Mouse (Mus musculus) hindbrain, embryonic 12.5 days (tissue): ENCODE results near the gene Tex2. TPM values are rescaled to one million over a fixed set of nuclear protein-coding genes. Genes with fewer than 3 reads are reported as not detected.
"Not testable (repeated sequence)": the region's sequence is repeated elsewhere in the genome, so short reads cannot be mapped to it uniquely, and the experiment has no call there.

Source experiments
- ATAC-seq: fragments of 200-750 bp; cut with Nextera tagmentation; 2 replicates; pipeline ENCODE4 v1.8.0; 2017; ENCODE audit warnings: moderate TSS enrichment; ENCODE audit not compliant: low FRiP score
- H3K27ac ChIP-seq: fragments of 300-500 bp; sonication (generic); 2 replicates; pipeline ENCODE4 v1.5.1; 2016; ENCODE audit warnings: mild to moderate bottlenecking
- H3K27me3 ChIP-seq: fragments of 300-500 bp; sonication (generic); 2 replicates; pipeline ENCODE4 v1.6.1; 2016; ENCODE audit warnings: mild to moderate bottlenecking
- H3K36me3 ChIP-seq: fragments of 300-500 bp; sonication (generic); 2 replicates; pipeline ENCODE4 v1.6.1; 2016; ENCODE audit warnings: mild to moderate bottlenecking
- H3K4me1 ChIP-seq: fragments of 300-500 bp; sonication (generic); 2 replicates; pipeline ENCODE4 v1.6.1; 2016
- H3K4me2 ChIP-seq: fragments of 300-500 bp; sonication (generic); replicated peaks from 2 replicates; pipeline ENCODE4 v1.6.1; 2016; ENCODE audit warnings: mild to moderate bottlenecking
- H3K4me3 ChIP-seq: fragments of 300-500 bp; sonication (generic); 2 replicates; pipeline ENCODE4 v1.5.1; 2016; ENCODE audit warnings: mild to moderate bottlenecking
- H3K9ac ChIP-seq: fragments of 300-500 bp; sonication (generic); 2 replicates; pipeline ENCODE4 v1.6.1; 2016; ENCODE audit warnings: mild to moderate bottlenecking, moderate library complexity
- H3K9me3 ChIP-seq: fragments of 300-500 bp; sonication (generic); replicated peaks from 2 replicates; pipeline ENCODE4 v1.6.1; 2016; ENCODE audit warnings: mild to moderate bottlenecking
- WGBS: fragments of 180-500 bp; shearing (Covaris S2); methylation state at CpG from one replicate; pipeline ENCODE4 v1.1.7; 2016; 5-methylcytosine and 5-hydroxymethylcytosine counted together
- polyA plus RNA-seq: library from polyadenylated mRNA; unstranded; fragments of >200 nt; fragmentation: Nextera tagmentation; extraction: Ambion mirVana; gene quantifications from 2 replicates; pipeline ENCODE4 v1.2.1, GENCODE M21; 2016

The Tex2 gene
- 13.3 and 15.5 TPM in 2 replicates for polyA plus RNA-seq

- Histone ChIP-seq H3K36me3 (no peaks in the 10 kb centered on the region), H3K27me3 (0 out of 2 replicates have a peak, but pooled peaks cover 6% of the 10 kb centered on the region), H3K4me1 (peaks cover 12% of the 10 kb centered on the region), H3K27ac (peak within 1 kb of the TSS; percentile 80), H3K4me3 (peak within 1 kb of the TSS; percentile 96), H3K4me2 (peak within 1 kb of the TSS; percentile 87), H3K9ac (peak within 1 kb of the TSS; percentile 97), H3K9me3 (no peaks in the 10 kb centered on the region)
- WGBS = 0% methylated on average over 41 of the region's 45 CpGs
- ATAC-seq = peak; percentile 97
These were observed at the start of gene Tex2 for GRCm38 (mm10) chr11:106612961-106613637. Gene Tex2 (minus strand): TSS chr11:106613423.

- Histone ChIP-seq H3K36me3 (no peaks in the 10 kb centered on the region), H3K9me3 (no peaks in the 10 kb centered on the region), H3K4me3 (no peak overlapping the region), H3K9ac (no peak overlapping the region), H3K27me3 (no peaks in the 10 kb centered on the region), H3K4me2 (no peak overlapping the region), H3K27ac (no peak overlapping the region), H3K4me1 (peaks cover 31% of the 10 kb centered on the region)
- ATAC-seq = no peak
- WGBS = 88% methylated on average over 10 of the region's 11 CpGs
These were observed 49.6 kb upstream of the Tex2 start for GRCm38 (mm10) chr11:106662634-106663407.

- 45% methylated on average over 13 of the region's 13 CpGs for WGBS
- no peaks in the 10 kb centered on the region for H3K27me3 ChIP-seq
- no peak overlapping the region for H3K4me3 ChIP-seq
- H3K9me3 ChIP-seq = no peaks in the 10 kb centered on the region
- no peaks in the 10 kb centered on the region for H3K36me3 ChIP-seq
- H3K9ac ChIP-seq = no peak overlapping the region
- H3K4me1 ChIP-seq = peaks cover 35% of the 10 kb centered on the region
- peak overlapping the region; percentile 36 for H3K27ac ChIP-seq
- ATAC-seq = no peak
- no peak overlapping the region for H3K4me2 ChIP-seq
These were observed 47.3 kb upstream of the Tex2 start for GRCm38 (mm10) chr11:106660453-106661081.

- Histone ChIP-seq H3K36me3 (no peaks in the 10 kb centered on the region), H3K4me3 (no peak overlapping the region), H3K27ac (peak overlapping the region; percentile 70; the same call in 1 of the 2 replicates), H3K9me3 (no peaks in the 10 kb centered on the region), H3K9ac (no peak overlapping the region), H3K4me1 (peaks cover 35% of the 10 kb centered on the region), H3K27me3 (no peaks in the 10 kb centered on the region), H3K4me2 (no peak overlapping the region)
- whole genome bisulfite sequencing = 46% methylated on average over 15 of the region's 15 CpGs
- no peak for ATAC-seq
These were observed 46.5 kb upstream of the Tex2 start for GRCm38 (mm10) chr11:106659598-106660295.

GRCm38 (mm10) chr11:106658051-106658880 is 45.0 kb upstream of the Tex2 start:
- Histone ChIP-seq H3K9ac (no peak overlapping the region; the same call in 1 of the 2 replicates), H3K36me3 (no peaks in the 10 kb centered on the region), H3K27me3 (no peaks in the 10 kb centered on the region), H3K4me1 (peaks cover 35% of the 10 kb centered on the region), H3K9me3 (no peaks in the 10 kb centered on the region), H3K4me3 (no peak overlapping the region), H3K27ac (peak overlapping the region; percentile 77), H3K4me2 (no peak overlapping the region)
- peak; percentile 69 for ATAC-seq
- 29% methylated on average over 14 of the region's 14 CpGs for WGBS

GRCm38 (mm10) chr11:106656896-106657498 is 43.8 kb upstream of the Tex2 start:
- not testable (repeated sequence) for ATAC-seq, H3K4me3 ChIP-seq, H3K36me3 ChIP-seq, H3K27ac ChIP-seq, H3K27me3 ChIP-seq, H3K9ac ChIP-seq, H3K9me3 ChIP-seq, H3K4me2 ChIP-seq
- peaks cover 35% of the 10 kb centered on the region for H3K4me1 ChIP-seq
- WGBS = 88% methylated on average over 5 of the region's 5 CpGs

- no peaks in the 10 kb centered on the region for H3K4me1 ChIP-seq
- no peak overlapping the region for H3K4me2 ChIP-seq
- H3K36me3 ChIP-seq = no peaks in the 10 kb centered on the region
- H3K27ac ChIP-seq = no peak overlapping the region
- H3K4me3 ChIP-seq = no peak overlapping the region
- ATAC-seq = no peak
- no peak overlapping the region for H3K9ac ChIP-seq
- no peaks in the 10 kb centered on the region for H3K9me3 ChIP-seq
- WGBS = 27% methylated on average over 13 of the region's 13 CpGs
- H3K27me3 ChIP-seq = 0 out of 2 replicates have a peak, but pooled peaks cover 4% of the 10 kb centered on the region
These were observed 35.1 kb upstream of the Tex2 start for GRCm38 (mm10) chr11:106648347-106648746.

GRCm38 (mm10) chr11:106642966-106643637 is 29.9 kb upstream of the Tex2 start:
- peaks cover 11% of the 10 kb centered on the region for H3K4me1 ChIP-seq

GRCm38 (mm10) chr11:106641580-106641979 is 28.4 kb upstream of the Tex2 start:
- Histone ChIP-seq H3K4me2 (no peak overlapping the region), H3K27ac (no peak overlapping the region), H3K9ac (no peak overlapping the region), H3K4me3 (no peak overlapping the region), H3K36me3 (no peaks in the 10 kb centered on the region), H3K9me3 (no peaks in the 10 kb centered on the region), H3K27me3 (peaks cover 11% of the 10 kb centered on the region; the same call in 1 of the 2 replicates), H3K4me1 (peaks cover 16% of the 10 kb centered on the region)
- no peak for ATAC-seq
- WGBS = 75% methylated on average over 1 of the region's 1 CpGs

More at GRCm38 (mm10) chr11:106642966-106643637, 29.9 kb upstream of the Tex2 start:
- ATAC-seq = no peak
- WGBS = 76% methylated on average over 8 of the region's 8 CpGs
- H3K9ac ChIP-seq = no peak overlapping the region
- peaks cover 9% of the 10 kb centered on the region; the same call in 1 of the 2 replicates for H3K27me3 ChIP-seq
- no peaks in the 10 kb centered on the region for H3K36me3 ChIP-seq
- no peak overlapping the region for H3K27ac ChIP-seq
- H3K9me3 ChIP-seq = no peaks in the 10 kb centered on the region
- no peak overlapping the region for H3K4me3 ChIP-seq
- no peak overlapping the region for H3K4me2 ChIP-seq

- peaks cover 12% of the 10 kb centered on the region; the same call in 1 of the 2 replicates for H3K27me3 ChIP-seq
- WGBS = 26% methylated on average over 8 of the region's 9 CpGs
- no peak overlapping the region for H3K9ac ChIP-seq
- H3K4me1 ChIP-seq = peaks cover 16% of the 10 kb centered on the region
- H3K4me2 ChIP-seq = no peak overlapping the region; the same call in 1 of the 2 replicates
- H3K9me3 ChIP-seq = no peaks in the 10 kb centered on the region
- no peak overlapping the region for H3K27ac ChIP-seq
- no peaks in the 10 kb centered on the region for H3K36me3 ChIP-seq
- no peak for ATAC-seq
- no peak overlapping the region for H3K4me3 ChIP-seq
These were observed 26.8 kb upstream of the Tex2 start for GRCm38 (mm10) chr11:106640059-106640458.
